Mouse (Mus musculus) forebrain, embryonic 15.5 days (tissue): ENCODE results near the gene Pard3b. TPM values are rescaled to one million over a fixed set of nuclear protein-coding genes. Genes with fewer than 3 reads are reported as not detected.

Experiments
- ATAC-seq: fragments of 200-750 bp; cut with Nextera tagmentation; replicated peaks from 2 replicates; pipeline ENCODE4 v1.8.0; 2017; ENCODE audit warnings: mild to moderate bottlenecking, moderate TSS enrichment, moderate library complexity
- H3K27ac ChIP-seq: fragments of 300-500 bp; sonication (generic); replicated peaks from 2 replicates; pipeline ENCODE4 v1.5.1; 2015; ENCODE audit warnings: mild to moderate bottlenecking, inconsistent platforms
- H3K27me3 ChIP-seq: fragments of 300-500 bp; sonication (generic); 2 replicates; pipeline ENCODE4 v1.6.1; 2015; ENCODE audit warnings: inconsistent platforms
- H3K36me3 ChIP-seq: fragments of 300-500 bp; sonication (generic); 2 replicates; pipeline ENCODE4 v1.6.1; 2015; ENCODE audit warnings: mild to moderate bottlenecking, inconsistent platforms
- H3K4me1 ChIP-seq: fragments of 300-500 bp; sonication (generic); 2 replicates; pipeline ENCODE4 v1.6.1; 2015; ENCODE audit warnings: inconsistent platforms
- H3K4me2 ChIP-seq: fragments of 300-500 bp; sonication (generic); replicated peaks from 2 replicates; pipeline ENCODE4 v1.6.1; 2015; ENCODE audit warnings: mild to moderate bottlenecking, inconsistent platforms
- H3K4me3 ChIP-seq: fragments of 300-500 bp; sonication (generic); 2 replicates; pipeline ENCODE4 v1.5.1; 2015; ENCODE audit warnings: mild to moderate bottlenecking, inconsistent platforms
- H3K9ac ChIP-seq: fragments of 300-500 bp; sonication (generic); replicated peaks from 2 replicates; pipeline ENCODE4 v1.6.1; 2015; ENCODE audit warnings: mild to moderate bottlenecking, inconsistent platforms
- H3K9me3 ChIP-seq: fragments of 300-500 bp; sonication (generic); 2 replicates; pipeline ENCODE4 v1.6.1; 2016; ENCODE audit warnings: inconsistent platforms
- WGBS: fragments of 180-500 bp; shearing (Covaris S2); methylation state at CpG from one replicate; pipeline ENCODE4 v1.1.7; 2015; ENCODE audit warnings: mixed read lengths; 5-methylcytosine and 5-hydroxymethylcytosine counted together
- polyA plus RNA-seq: library from polyadenylated mRNA; unstranded; fragments of >200 nt; fragmentation: Nextera tagmentation; extraction: Ambion mirVana; gene quantifications from 2 replicates; pipeline ENCODE4 v1.2.1, GENCODE M21; 2015

Gene Pard3b
- polyA plus RNA-seq, 1 experiment from 2014 or later = 9.8 TPM

- Histone ChIP-seq H3K27ac (no peak overlapping the region), H3K9ac (no peak overlapping the region), H3K4me1 (no peaks in the 10 kb centered on the region), H3K4me2 (no peak overlapping the region), H3K27me3 (no peaks in the 10 kb centered on the region), H3K36me3 (no peaks in the 10 kb centered on the region), H3K4me3 (no peak overlapping the region), H3K9me3 (no peaks in the 10 kb centered on the region)
- no peak for ATAC-seq
- 85% methylated on average over 4 of the region's 4 CpGs for WGBS
Observed at GRCm38 (mm10) chr1:62388013-62388412, 749.4 kb downstream of the Pard3b start.

DNA sequence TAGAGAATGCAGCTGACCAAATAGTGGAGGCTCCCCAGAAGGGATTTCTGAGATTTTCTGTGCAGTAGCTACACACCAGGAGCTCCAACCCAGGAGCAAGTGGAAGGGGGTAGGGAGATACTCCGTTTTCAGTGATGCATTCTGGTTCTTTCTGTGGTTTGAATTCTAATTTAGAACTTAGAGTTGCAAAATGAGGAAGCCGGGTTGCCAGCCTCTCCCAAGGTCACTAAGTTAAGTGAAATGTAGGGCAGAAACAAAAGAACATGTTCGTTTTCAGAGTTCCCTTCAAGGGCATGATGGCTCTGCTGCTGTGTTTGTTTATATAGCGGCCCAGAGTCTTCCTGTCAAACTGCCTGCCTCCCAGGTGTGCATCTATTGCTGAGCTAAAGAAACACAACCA, 754.2 kb downstream of the Pard3b start:
- no peak for ATAC-seq
- H3K27me3 ChIP-seq = no peaks in the 10 kb centered on the region
- no peaks in the 10 kb centered on the region for H3K9me3 ChIP-seq
- H3K36me3 ChIP-seq = no peaks in the 10 kb centered on the region
- H3K4me3 ChIP-seq = no peak overlapping the region
- H3K27ac ChIP-seq = no peak overlapping the region
- no peak overlapping the region for H3K9ac ChIP-seq
- WGBS = 45% methylated on average over 4 of the region's 4 CpGs
- no peak overlapping the region for H3K4me2 ChIP-seq
- H3K4me1 ChIP-seq = no peaks in the 10 kb centered on the region

DNA sequence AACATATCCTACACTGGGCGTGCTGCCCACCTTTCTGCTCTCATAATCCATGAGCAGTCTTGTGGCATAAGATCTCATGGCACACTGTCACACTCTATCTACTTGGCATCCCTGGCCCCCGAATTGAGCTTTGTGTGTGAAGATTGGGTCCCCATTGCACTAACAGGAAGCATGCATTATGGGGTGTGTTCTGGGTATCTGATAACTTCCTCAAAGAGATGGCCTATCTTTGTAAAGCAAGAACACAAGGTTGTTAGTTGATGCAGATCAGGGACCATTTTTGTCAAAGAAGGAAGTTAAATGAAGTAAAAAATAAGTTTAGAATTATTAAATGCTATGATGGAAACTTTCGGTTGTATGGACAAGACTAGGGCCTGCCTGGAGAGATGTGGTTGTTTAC, 755.9 kb downstream of the Pard3b start:
- no peak overlapping the region for H3K4me3 ChIP-seq
- H3K36me3 ChIP-seq = no peaks in the 10 kb centered on the region
- no peaks in the 10 kb centered on the region for H3K4me1 ChIP-seq
- no peak overlapping the region for H3K9ac ChIP-seq
- WGBS = 94% methylated on average over 3 of the region's 3 CpGs
- H3K27ac ChIP-seq = no peak overlapping the region
- no peak for ATAC-seq
- H3K9me3 ChIP-seq = no peaks in the 10 kb centered on the region
- H3K27me3 ChIP-seq = no peaks in the 10 kb centered on the region
- H3K4me2 ChIP-seq = no peak overlapping the region

GRCm38 (mm10) chr1:62398261-62398660, 759.6 kb downstream of the Pard3b start:
- H3K27me3 ChIP-seq = no peaks in the 10 kb centered on the region
- H3K27ac ChIP-seq = no peak overlapping the region
- no peak for ATAC-seq
- H3K36me3 ChIP-seq = no peaks in the 10 kb centered on the region
- H3K9ac ChIP-seq = no peak overlapping the region
- 39% methylated on average over 3 of the region's 3 CpGs for whole genome bisulfite sequencing
- H3K4me1 ChIP-seq = no peaks in the 10 kb centered on the region
- H3K4me2 ChIP-seq = no peak overlapping the region
- H3K9me3 ChIP-seq = no peaks in the 10 kb centered on the region
- no peak overlapping the region for H3K4me3 ChIP-seq

DNA sequence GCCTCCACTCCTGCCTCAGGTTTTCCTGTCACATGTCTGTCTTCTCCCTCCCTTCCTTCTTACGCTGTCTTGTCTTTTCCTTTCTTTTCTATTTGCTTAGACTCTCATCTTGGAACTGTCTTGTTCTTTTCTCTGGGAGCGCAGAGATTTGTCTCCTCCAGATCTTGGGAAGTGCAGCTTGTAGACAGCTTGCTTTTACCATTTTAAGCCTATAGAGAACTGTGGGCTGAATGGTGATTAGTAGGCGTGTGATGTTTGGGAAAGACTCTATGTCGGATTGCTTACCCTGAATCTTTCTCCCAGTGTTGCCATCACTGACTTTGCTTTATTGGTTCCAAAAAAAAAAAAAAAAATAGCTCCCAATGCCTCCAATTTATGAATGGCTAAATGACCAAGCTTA, 760.1 kb downstream of the Pard3b start:
- H3K36me3 ChIP-seq = no peaks in the 10 kb centered on the region
- ATAC-seq = no peak
- no peak overlapping the region for H3K27ac ChIP-seq
- no peaks in the 10 kb centered on the region for H3K27me3 ChIP-seq
- no peak overlapping the region for H3K9ac ChIP-seq
- no peaks in the 10 kb centered on the region for H3K9me3 ChIP-seq
- no peak overlapping the region for H3K4me3 ChIP-seq
- no peak overlapping the region for H3K4me2 ChIP-seq
- H3K4me1 ChIP-seq = no peaks in the 10 kb centered on the region
- 87% methylated on average over 4 of the region's 4 CpGs for WGBS

- Histone ChIP-seq H3K27ac (no peak overlapping the region), H3K9me3 (no peaks in the 10 kb centered on the region), H3K9ac (no peak overlapping the region), H3K27me3 (no peaks in the 10 kb centered on the region), H3K4me3 (no peak overlapping the region), H3K36me3 (no peaks in the 10 kb centered on the region), H3K4me2 (no peak overlapping the region), H3K4me1 (no peaks in the 10 kb centered on the region)
- WGBS = 61% methylated on average over 8 of the region's 8 CpGs
- no peak for ATAC-seq
Observed at GRCm38 (mm10) chr1:62405061-62405460, 766.4 kb downstream of the Pard3b start.

DNA sequence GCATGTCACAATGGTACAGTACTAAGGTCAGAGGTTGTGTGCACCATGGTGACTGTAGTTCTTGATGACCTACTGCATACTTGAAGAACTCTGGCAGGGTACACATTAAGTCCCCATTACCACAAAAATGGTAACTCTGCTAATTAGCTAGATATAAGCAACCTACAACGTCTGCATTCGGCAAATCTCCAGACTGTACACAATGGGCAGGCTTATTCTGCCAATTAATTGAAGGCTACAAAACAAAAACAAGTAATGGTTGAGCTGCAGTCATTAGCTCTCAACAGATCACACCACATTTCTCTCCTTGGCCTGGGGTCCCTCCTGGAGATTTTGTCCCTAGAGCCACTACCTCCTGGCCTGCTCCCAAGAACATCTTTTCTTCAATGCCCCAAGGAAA, 772.7 kb downstream of the Pard3b start:
- 0 out of 2 replicates have a peak, but pooled peaks cover 4% of the 10 kb centered on the region for H3K27me3 ChIP-seq
- no peaks in the 10 kb centered on the region for H3K36me3 ChIP-seq
- H3K9ac ChIP-seq = no peak overlapping the region
- no peak overlapping the region for H3K27ac ChIP-seq
- ATAC-seq = peak; percentile 78
- 6% methylated on average over 2 of the region's 2 CpGs for WGBS
- peaks cover 12% of the 10 kb centered on the region for H3K4me1 ChIP-seq
- H3K4me2 ChIP-seq = no peak overlapping the region
- no peaks in the 10 kb centered on the region for H3K9me3 ChIP-seq
- H3K4me3 ChIP-seq = no peak overlapping the region

- WGBS = 67% methylated on average over 4 of the region's 4 CpGs
- H3K4me3 ChIP-seq = no peak overlapping the region
- H3K9ac ChIP-seq = no peak overlapping the region
- ATAC-seq = peak; percentile 29; the same call in 1 of the 2 replicates
- peaks cover 12% of the 10 kb centered on the region for H3K4me1 ChIP-seq
- H3K27ac ChIP-seq = no peak overlapping the region
- H3K36me3 ChIP-seq = no peaks in the 10 kb centered on the region
- H3K9me3 ChIP-seq = no peaks in the 10 kb centered on the region
- no peak overlapping the region for H3K4me2 ChIP-seq
- H3K27me3 ChIP-seq = 0 out of 2 replicates have a peak, but pooled peaks cover 4% of the 10 kb centered on the region
Observed at GRCm38 (mm10) chr1:62412019-62412418, 773.4 kb downstream of the Pard3b start.

- Histone ChIP-seq H3K27me3 (0 out of 2 replicates have a peak, but pooled peaks cover 4% of the 10 kb centered on the region), H3K4me1 (peaks cover 12% of the 10 kb centered on the region), H3K4me3 (no peak overlapping the region), H3K27ac (no peak overlapping the region), H3K9ac (no peak overlapping the region), H3K36me3 (no peaks in the 10 kb centered on the region), H3K9me3 (no peaks in the 10 kb centered on the region), H3K4me2 (no peak overlapping the region)
- ATAC-seq = no peak
- 91% methylated on average over 3 of the region's 3 CpGs for WGBS
Observed at GRCm38 (mm10) chr1:62412988-62413387, 774.4 kb downstream of the Pard3b start.

DNA sequence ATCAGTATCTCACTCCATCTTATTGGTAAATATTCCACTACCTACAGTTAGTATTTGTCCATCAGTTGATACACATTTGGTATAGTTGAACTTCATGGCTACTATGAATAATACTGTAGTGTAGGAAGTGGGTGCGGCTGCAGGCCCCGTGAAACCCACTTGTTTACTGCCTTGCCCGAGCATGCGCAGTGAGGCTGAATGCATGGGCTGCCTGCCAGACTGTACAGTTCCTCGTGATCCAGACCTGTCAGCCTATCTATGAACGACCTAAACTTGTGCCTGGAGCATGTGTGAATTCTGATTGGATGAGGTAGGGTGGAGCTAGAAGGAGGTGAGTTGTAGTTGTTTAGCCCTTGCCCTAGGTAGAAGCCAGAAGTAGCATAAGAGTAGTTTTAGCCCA, 775.9 kb downstream of the Pard3b start:
- Histone ChIP-seq H3K9me3 (no peaks in the 10 kb centered on the region), H3K27ac (no peak overlapping the region), H3K27me3 (0 out of 2 replicates have a peak, but pooled peaks cover 4% of the 10 kb centered on the region), H3K9ac (no peak overlapping the region), H3K36me3 (no peaks in the 10 kb centered on the region), H3K4me1 (peaks cover 12% of the 10 kb centered on the region), H3K4me2 (no peak overlapping the region), H3K4me3 (no peak overlapping the region)
- ATAC-seq = no peak
- WGBS = 68% methylated on average over 6 of the region's 6 CpGs

GRCm38 (mm10) chr1:62416627-62417374, 778.2 kb downstream of the Pard3b start:
- Histone ChIP-seq H3K4me1 (peaks cover 5% of the 10 kb centered on the region), H3K9me3 (no peaks in the 10 kb centered on the region), H3K27ac (no peak overlapping the region), H3K4me2 (no peak overlapping the region), H3K36me3 (no peaks in the 10 kb centered on the region), H3K4me3 (no peak overlapping the region), H3K27me3 (0 out of 2 replicates have a peak, but pooled peaks cover 4% of the 10 kb centered on the region), H3K9ac (no peak overlapping the region)
- WGBS = 84% methylated on average over 10 of the region's 10 CpGs
- no peak for ATAC-seq

DNA sequence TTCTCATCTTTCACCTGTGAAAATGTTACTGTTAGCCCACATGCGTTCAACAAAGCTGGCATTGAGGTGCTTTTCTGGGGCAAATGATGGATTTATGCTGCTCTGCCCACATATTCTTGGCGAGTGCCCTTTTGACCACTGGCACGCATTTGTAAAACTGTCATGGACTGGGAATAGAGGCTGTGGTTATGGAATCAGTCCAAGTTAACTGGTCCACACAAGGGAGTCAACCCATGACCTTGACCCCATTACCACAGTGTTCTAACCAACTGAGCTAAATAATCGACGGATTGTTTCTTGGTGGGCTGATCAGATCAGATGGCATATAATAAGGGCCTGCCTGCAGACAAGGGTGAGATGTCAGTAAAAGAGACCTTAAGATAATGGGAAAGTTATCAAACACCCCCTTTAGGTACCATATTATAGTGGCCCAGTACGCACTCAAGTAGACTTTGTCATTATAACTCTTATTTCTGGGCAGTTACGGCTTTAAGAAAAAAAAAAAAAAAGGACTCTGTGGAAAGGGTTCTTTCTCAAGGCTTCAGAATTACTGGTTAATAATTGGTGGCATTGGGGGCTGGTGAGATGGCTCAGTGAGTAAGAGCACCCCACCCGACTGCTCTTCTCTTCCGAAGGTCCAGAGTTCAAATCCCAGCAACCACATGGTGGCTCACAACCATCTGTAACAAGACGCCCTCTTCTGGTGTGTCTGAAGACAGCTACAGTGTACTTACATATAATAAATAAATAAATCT, 784.4 kb downstream of the Pard3b start:
- no peaks in the 10 kb centered on the region for H3K9me3 ChIP-seq
- H3K4me3 ChIP-seq = no peak overlapping the region
- H3K4me2 ChIP-seq = no peak overlapping the region
- H3K9ac ChIP-seq = no peak overlapping the region
- 93% methylated on average over 10 of the region's 10 CpGs for WGBS
- ATAC-seq = no peak
- no peaks in the 10 kb centered on the region for H3K36me3 ChIP-seq
- no peak overlapping the region for H3K27ac ChIP-seq
- no peaks in the 10 kb centered on the region for H3K27me3 ChIP-seq
- no peaks in the 10 kb centered on the region for H3K4me1 ChIP-seq
